7 mouse cellular contexts compared by ENCODE assay signal in genomic region chr9:43221643-43222428, GRCm38 (mm10). TPM values are rescaled to one million over a fixed set of nuclear protein-coding genes. Genes with fewer than 3 reads are reported as not detected.
DNase-seq lines count a peak whose midpoint lies in the region; ATAC-seq lines count a peak whose summit lies in the region.

No protein-coding gene starts in this region.

- WGBS in midbrain, embryonic 12.5 days = 31% methylated on average over 18 of the region's 18 CpGs

- H3K9me3 ChIP-seq in midbrain, embryonic 12.5 days = no peaks in the 10 kb centered on the region

- H3K27me3 ChIP-seq in midbrain, embryonic 12.5 days = 0 out of 2 replicates have a peak, but pooled peaks cover 8% of the 10 kb centered on the region

- peaks cover 12% of the 10 kb centered on the region for H3K4me1 ChIP-seq in midbrain, embryonic 12.5 days

- H3K9ac ChIP-seq in midbrain, embryonic 12.5 days (replicated peaks) = no peak overlapping the region

- H3K4me2 ChIP-seq in midbrain, embryonic 12.5 days (replicated peaks) = no peak overlapping the region

- no peak overlapping the region for H3K4me3 ChIP-seq in midbrain, embryonic 12.5 days

- no peaks in the 10 kb centered on the region for H3K36me3 ChIP-seq in midbrain, embryonic 12.5 days

- ATAC-seq in midbrain, embryonic 12.5 days (ENCODE audit: low FRiP score, low read depth) = peak; percentile 38; the same call in 1 of the 2 replicates

- peak; percentile 89 for DNase-seq in adipocyte (ENCODE audit: low spot score)
- DNase-seq in cerebellum, postnatal 25 days = peak; percentile 79 to 88
- DNase-seq in frontal cortex, postnatal 14 days (ENCODE audit: low spot score in 2 of 2) = peak; percentile 60 to 89
- peak; percentile 74 for DNase-seq in induced T-regulatory cell, adult 2 months (ENCODE audit: low read depth)
- peak; percentile 84 to 86 for DNase-seq in left cerebral cortex, postnatal 25 days (ENCODE audit: low spot score in 2 of 2)
- peak; percentile 78 to 89 for DNase-seq in spleen, postnatal 10 days (ENCODE audit: low spot score in 2 of 2)

- H3K27ac ChIP-seq in midbrain, embryonic 12.5 days (replicated peaks) = no peak overlapping the region

- intact Hi-C loops in left cerebral cortex, postnatal 25 days (cut with DNase I) = loop anchor here (1.0 kb wide), 1 partner anchor 62 kb away; no protein-coding TSS in a partner anchor

RNA-seq across cellular contexts. Expression of gene Pou2f3, which starts 11.7 kb away (rescaled TPM):
- total RNA-seq in left cerebral cortex, postnatal 25 days (2021) = under 1 TPM in 1 of 2 experiments, not detected in 1; 0.30 TPM
- not detected in 2 replicates for polyA plus RNA-seq in midbrain, embryonic 12.5 days (2016; fragmentation: Nextera tagmentation; extraction: Ambion mirVana)

RNA-seq across cellular contexts. Expression of gene Oaf, which starts 17.9 kb away (rescaled TPM):
- 10 to 100 TPM; 12.6 to 13.2 TPM for total RNA-seq in left cerebral cortex, postnatal 25 days (2021)
- 18.3 and 30.9 TPM in 2 replicates for polyA plus RNA-seq in midbrain, embryonic 12.5 days (2016; fragmentation: Nextera tagmentation; extraction: Ambion mirVana)
